Mouse (Mus musculus): ENCODE measurements around the gene Dcaf5. TPM values are rescaled to one million over a fixed set of nuclear protein-coding genes. Genes with fewer than 3 reads are reported as not detected.

Gene Dcaf5
- 14.4 and 15.2 TPM in 2 replicates for polyA plus RNA-seq (2012)

DNA sequence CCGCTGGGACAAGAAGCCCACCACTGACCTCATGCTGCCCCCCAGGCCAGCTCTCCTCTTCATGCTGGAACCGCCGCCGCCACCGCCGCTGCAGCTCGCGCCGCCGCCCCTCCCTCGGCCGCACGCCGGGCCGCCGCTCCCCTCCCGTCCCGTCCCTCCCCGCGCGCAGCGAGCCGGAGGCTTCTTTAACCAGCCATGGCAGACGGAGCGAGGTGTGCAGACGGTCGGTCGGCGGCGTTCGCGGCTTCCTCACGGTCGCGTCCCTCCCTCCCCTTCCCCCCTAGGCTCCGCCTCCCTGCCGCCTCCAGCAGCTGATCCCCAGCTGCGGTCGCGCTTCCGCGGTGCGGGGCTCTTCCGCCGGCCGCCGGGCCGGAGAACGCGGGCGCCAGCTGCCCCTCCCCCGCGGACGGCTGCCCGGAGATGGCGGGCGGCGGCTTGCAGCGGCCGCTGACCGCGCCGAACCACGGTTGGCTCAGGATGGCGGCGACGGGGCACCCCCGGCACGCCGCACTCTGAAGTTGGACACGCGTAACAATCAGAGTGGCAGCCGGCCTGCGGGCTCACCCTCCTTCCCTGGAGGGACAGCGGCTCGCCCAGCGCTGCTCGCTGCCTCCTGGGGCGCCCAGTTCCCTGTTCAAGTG is at the start of gene Dcaf5:
Gene Dcaf5 (minus strand): TSS at position 266 of the 641 bp plus-strand sequence.
- TF ChIP-seq GATA1 (IDR thresholded peaks at IDR 0.05; ENCODE audit: low read length): no peak

DNA sequence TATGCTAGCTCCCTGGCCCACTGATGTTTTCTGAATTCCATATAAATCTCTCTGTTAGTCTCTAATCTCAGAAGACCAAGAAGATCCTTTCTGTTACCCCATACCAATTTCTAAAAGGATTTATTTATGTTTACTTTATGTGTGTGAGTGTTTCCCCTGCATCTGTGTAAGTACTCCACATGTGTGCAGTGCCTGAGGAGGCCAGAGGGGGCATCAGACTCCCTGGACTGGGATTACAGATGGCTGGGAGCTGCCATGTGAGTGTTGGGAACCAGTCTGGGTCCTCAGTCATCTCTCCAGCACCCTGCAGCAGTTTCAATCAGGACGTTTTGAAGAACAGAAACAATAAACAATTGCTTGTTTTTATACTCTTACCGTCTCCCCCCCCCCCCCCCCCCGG is 47.0 kb upstream of the Dcaf5 start:
- TF ChIP-seq GATA1 (IDR thresholded peaks at IDR 0.05; ENCODE audit: low read length): no peak

DNA sequence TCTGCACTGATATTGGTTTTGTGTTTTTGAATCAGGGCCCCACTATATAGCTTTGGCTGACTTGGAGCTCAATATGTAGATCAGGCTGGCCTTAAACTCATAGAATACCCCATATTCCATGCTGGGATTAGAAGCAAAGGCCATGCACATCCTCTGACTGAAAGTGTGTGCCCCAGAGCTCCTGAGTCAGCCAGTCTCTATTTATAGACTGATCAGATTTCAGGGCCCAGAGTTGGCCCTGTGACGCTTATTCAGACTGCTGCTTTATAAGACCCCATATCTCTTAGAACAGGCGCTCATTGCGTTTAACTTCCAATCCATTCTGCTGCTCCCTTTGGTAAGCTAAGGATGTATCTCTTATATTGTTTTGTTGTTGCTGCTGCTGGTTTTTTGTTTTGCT is 43.6 kb upstream of the Dcaf5 start:
- no peak for TF ChIP-seq GATA1 (IDR thresholded peaks at IDR 0.05; ENCODE audit: low read length)

DNA sequence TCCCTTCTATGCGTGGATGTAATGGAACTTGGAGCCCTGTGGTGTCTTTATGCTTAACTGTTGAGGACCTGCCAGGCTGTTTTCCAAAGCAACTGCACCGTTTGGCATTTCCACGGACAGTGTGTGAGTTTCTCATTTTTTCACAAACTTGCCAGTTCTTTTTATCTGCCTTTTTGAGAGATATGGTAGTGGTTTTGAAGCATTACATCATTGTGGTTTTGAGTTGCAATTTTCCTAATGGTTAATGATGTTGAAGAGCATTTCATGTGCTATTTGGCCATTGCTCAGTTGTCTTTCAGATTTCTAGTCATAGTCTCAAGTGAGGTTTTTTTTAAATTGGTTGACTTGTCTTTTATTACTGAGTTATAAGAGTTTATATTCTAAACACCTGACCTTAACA is 37.3 kb upstream of the Dcaf5 start:
- TF ChIP-seq GATA1 (IDR thresholded peaks at IDR 0.05; ENCODE audit: low read length): no peak

DNA sequence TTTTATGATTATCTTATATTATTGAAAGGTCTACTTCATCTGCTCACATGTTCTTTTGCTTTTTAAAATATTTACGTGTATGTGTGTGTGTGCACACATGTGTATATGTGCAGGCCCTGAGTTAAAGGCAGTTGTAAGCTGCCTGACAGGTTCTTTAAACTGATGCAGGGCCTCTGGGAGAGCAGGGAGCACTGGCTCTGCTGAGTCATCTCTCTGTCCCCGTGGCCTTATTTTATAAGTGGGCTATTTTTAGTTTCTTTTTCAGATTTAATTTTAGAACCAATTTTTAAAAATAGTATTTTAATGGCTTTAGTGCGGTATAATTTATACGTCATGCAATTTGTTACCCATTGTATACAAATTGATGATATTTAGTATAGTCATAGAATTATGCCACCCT is 35.5 kb upstream of the Dcaf5 start:
- TF ChIP-seq GATA1 (IDR thresholded peaks at IDR 0.05; ENCODE audit: low read length): no peak

DNA sequence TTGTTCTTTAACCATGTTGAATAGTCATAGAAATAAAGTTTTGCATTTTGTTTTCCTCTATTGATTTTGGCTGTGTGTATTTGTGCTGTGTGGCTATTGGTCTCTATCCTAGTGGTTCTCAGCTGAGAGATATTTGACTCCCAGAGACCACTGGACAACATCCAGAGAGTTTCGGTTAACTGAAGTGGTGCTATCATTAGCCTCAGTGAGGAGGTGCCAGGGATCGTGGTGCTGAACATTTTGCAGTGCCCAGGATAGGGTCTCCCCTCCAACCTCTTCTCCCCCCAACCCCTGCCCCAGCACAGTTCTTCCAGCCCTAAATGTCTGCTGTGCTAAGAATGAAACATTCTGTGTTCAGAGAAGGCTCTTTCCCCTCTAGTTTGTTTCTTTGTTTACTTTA is 33.8 kb upstream of the Dcaf5 start:
- no peak for TF ChIP-seq GATA1 (IDR thresholded peaks at IDR 0.05; ENCODE audit: low read length)

DNA sequence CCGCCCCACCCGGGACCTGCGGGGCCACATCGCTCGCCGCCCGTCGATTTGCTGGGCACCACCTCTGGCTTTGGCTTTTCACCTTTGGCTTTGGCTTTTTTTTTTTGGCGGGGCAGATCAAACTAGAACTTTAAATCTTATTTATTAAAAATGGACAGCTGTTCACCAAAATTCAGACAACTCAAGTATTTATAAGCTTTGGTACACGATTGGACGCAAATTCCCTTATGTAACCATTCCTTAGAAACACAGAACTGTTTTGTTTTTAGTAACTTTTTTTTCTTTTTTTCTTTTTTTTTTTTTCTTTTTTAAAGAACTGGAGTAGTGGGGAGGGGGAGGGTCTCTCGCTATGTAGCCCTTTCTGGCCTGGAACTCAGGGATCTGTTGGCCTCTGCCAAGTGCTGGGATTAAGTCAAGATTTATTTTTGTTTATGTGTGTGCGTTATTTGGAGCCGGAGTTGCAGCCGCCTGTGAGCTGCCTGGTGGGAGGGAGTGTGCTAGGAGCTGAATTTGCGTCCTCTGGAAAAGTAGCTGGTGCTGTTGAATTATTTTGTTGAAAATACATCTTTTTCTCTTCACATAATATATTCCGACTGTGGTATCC is 27.4 kb upstream of the Dcaf5 start:
- TF ChIP-seq GATA1 (IDR thresholded peaks at IDR 0.05; ENCODE audit: low read length): no peak

DNA sequence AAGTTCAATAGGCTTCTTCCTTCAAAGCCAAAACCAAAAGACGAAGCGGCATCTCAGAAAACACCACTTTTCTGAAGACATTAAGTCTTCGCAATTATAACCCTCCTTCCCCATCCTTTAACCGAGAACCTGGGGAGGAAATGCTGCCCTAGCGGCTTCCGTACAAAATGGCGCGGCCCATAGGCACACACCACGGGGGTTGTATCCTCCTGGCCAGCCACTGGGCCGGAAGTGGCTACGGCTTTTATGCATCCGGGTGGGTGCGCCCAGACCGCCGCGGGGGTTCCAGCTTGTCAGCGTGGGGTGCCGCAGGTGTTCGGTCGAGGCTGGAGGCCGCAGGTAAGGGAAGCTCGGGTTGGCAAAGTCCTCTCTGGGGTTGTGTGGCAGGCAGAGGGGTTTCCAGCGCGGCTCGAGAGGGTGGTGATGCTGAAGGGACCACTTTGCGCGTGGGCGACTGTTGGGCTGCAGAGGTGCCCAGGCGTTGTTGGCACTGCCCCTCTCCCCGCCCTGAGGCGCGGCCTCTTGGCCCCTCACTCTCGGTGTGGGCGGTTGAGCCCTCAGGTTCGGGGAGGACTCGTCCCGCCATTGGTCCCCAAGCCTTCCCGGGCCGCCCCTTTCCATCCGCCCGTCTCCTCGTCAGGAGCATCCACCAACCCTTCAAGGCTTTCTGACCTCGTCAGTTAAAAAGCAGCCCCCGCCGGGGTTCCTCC is 26.7 kb upstream of the Dcaf5 start, which contains the start of gene Exd2:
Gene Exd2 (plus strand): TSS at position 154 of the 710 bp plus-strand sequence.
- TF ChIP-seq GATA1 (IDR thresholded peaks at IDR 0.05; ENCODE audit: low read length): no peak

DNA sequence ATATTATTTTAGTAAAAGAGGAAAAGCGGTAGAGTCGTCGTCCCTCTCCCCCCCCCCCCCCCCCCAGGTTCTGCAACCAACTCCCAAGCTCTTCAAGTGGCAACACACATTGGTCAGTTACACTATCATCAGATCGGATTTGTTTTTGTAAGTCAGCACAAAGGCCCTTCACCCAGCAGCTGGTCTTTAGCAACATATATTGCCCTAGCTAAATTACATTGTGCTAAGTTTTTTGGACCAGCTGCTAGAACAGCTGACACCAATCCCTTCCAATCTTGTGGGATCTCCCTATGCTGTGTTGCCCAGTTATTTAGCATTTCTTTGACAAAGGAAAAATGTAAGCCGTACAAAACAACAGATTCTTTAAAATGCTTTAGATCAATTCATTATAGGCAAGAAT is 21.6 kb upstream of the Dcaf5 start:
- TF ChIP-seq GATA1 (IDR thresholded peaks at IDR 0.05; ENCODE audit: low read length): no peak

DNA sequence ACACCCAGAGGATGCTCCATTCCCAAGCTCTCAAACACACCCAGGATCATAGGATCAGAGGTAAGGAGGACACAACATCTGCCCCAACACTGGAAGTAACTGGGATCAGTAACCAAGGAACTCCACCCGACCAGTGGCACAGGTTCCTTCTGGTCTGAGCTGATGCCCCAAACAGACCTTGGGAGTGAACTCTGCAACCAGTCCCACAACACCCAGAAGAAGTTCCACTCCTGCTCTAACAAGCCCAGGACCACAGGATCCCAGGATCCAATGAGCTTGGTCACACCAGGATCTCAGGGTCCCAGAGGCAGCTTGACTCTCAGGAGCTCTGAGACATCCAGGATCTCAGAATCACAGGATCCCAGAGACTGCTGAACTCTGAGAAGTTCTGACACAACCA is 17.1 kb upstream of the Dcaf5 start:
- no peak for TF ChIP-seq GATA1 (IDR thresholded peaks at IDR 0.05; ENCODE audit: low read length)

DNA sequence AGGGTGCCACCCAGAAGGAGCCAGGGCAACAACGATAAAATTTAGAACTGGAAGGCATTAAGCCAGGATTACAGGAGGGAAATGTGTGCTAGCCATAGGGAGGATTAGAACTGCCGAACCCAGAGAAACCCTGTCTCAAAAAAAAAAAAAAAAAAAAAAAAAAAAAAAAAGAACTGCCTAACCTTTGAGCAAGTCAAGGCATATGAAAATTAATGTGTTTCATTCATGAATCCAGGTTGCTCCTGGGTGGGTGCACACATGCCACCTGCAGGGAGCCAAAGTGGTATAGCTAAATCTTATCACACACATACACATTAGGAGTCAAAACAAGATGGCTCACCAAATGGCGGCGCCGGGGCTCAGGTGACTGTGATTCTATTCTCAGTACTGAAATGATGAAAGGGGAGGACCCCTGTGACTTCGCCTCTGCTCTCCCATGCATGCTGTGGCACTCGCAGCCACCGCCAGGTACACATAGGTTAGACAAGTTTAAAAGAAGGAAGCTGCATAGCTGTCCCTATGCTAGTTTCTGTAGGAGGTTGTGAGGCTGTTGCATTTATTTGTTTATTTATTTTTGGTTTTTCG is 8.2 kb upstream of the Dcaf5 start:
- TF ChIP-seq GATA1 (IDR thresholded peaks at IDR 0.05; ENCODE audit: low read length): no peak

DNA sequence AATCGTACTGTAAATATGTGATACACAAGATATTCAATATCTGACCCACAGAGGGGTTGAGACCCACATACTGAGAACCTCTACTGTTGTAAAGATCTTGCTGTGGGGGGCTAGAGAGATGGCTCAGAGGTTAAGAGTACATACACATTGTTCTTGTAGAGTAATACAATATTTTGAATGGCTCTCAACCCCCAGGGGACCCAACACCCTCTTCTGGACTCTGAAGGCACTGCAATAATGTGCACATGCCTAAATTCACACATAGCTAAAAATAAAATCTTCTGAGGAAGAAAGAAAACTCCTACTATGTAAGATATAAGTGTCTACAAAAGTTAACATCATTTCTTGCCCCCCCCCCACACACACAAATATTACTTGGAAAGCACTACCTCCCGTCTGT is 4.6 kb upstream of the Dcaf5 start:
- no peak for TF ChIP-seq GATA1 (IDR thresholded peaks at IDR 0.05; ENCODE audit: low read length)

DNA sequence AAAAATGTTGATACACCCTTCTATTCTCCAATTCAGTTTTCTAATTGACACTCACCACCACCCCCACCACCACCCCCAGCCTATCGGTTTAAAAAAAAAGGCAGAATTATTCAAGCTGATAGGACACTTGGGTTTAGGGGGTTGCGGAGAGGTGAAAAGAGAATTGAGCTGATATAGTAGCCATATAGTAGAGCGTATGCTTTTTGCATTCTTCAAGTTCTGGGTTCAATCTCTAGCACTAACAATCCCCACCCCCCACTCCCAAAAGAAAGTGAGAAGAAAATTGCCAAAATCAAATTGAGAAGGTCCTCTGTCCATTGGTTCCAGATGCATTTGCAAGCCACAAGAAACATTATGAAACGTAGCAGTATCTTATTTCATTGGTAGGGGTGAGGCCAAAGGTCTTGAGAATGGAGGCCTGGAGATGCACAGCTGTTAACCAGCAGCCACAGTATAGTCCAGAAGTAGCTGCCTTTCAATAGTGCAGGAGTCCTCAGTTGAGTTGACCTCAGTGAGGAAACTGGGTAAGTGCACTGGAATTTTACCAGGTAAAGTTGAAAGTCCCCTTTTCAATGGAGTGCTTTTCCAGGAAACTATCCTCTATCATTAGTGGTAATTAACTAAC is 762 bp upstream of the Dcaf5 start:
- TF ChIP-seq GATA1 (IDR thresholded peaks at IDR 0.05; ENCODE audit: low read length): no peak

DNA sequence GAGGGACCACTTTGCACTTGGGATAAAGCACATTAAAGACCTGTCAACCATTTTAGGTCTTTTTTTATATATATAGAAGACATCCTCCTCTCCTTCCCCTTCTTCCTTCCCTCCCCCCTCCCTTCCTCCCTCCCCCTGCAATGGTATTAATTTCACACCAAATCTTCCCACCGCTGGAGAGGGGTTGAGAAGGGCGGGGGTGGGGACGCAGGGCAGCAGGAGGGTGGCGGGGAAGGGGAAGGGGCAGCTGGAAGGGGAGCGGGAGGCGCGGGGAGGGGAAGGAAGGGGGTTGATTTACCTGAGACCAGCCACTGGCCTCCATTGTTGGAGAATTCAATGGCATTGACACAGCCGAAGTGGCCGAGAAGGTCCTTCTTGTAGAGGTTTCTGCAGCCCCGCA is 514 bp downstream of the Dcaf5 start:
- TF ChIP-seq GATA1 (IDR thresholded peaks at IDR 0.05; ENCODE audit: low read length): no peak

DNA sequence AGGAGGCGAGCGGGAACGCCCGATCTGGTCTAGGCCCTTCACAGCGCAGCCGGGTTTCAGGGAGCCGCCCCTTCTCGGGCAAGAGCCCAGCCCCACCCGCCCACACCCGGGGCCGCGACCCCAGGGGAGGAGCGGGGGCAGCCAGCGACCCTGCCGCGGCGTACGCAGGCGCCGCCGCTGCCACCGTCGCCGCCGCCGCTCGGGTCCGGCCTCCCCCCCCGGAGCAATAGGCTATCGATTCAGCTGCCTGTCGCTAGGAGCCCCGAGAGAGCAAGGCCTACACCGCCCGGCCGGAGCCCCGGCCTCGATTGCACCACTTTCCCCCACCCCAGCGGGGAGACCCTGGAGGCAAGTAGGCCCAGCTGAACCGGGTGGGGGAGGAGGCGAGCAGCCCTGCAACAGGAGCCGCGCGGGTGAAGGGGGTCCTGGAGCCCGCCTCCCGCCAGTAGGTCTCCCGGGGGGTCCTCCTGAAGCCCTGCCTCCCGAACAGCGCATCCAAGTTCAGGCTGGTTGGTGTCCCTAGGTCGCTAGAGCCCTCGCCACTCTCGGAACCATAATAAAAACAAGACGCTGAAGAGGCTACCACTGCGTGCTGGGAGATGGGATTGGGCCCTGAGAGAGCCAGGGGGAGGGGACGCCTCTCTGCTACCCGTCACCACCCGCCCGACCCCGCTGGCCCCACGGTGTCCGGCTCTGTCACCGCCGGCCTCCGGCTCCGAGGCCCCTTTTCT is 1.3 kb downstream of the Dcaf5 start:
- no peak for TF ChIP-seq GATA1 (IDR thresholded peaks at IDR 0.05; ENCODE audit: low read length)
